Mouse (Mus musculus): ENCODE measurements around the gene Samhd1. TPM values are rescaled to one million over a fixed set of nuclear protein-coding genes. Genes with fewer than 3 reads are reported as not detected.

Gene Samhd1
- polyA plus RNA-seq, 1 experiment from 2014 or later, result 29.4 TPM

GRCm38 (mm10) chr2:157116964-157117363 is 18.1 kb downstream of the Samhd1 start:
- Histone ChIP-seq H3K9me3 (no peaks in the 10 kb centered on the region), H3K4me1 (no peaks in the 10 kb centered on the region), H3K36me3 (replicated peaks) (peaks cover 75% of the 10 kb centered on the region), H3K27me3 (ENCODE audit: poor library complexity, severe bottlenecking) (no peaks in the 10 kb centered on the region), H3K27ac (no peak overlapping the region), H3K4me3 (no peak overlapping the region)
- DNase-seq (ENCODE audit: extremely low spot score, low spot score), result no peak
- 30% methylated on average over 3 of the region's 3 CpGs for WGBS

DNA sequence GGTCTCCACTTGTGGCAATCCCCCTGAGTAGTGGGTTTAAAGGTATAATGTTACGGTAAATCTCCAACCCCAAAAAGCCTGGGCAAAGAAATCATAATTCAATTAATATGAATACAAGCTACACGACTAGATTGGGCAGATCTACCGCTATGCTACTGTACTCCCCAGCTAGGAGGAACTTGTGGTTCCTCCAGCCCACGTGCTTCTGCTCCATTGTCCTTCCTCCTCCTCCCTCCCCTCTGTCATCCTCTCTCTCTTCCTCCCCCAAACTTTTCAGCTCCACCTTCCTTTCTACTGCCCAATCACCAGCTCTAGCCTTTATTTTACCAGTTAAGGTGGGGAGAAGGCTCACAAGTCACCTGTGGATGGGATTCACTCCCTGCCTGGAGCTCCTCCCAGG is 26.8 kb downstream of the Samhd1 start:
- no peaks in the 10 kb centered on the region for H3K9me3 ChIP-seq
- H3K36me3 ChIP-seq (replicated peaks), result peaks cover 90% of the 10 kb centered on the region
- no peaks in the 10 kb centered on the region for H3K4me1 ChIP-seq
- WGBS, result 89% methylated on average over 4 of the region's 4 CpGs
- H3K27me3 ChIP-seq (ENCODE audit: poor library complexity, severe bottlenecking), result no peaks in the 10 kb centered on the region
- H3K27ac ChIP-seq, result no peak overlapping the region
- DNase-seq (ENCODE audit: extremely low spot score, low spot score), result no peak
- H3K4me3 ChIP-seq, result no peak overlapping the region

GRCm38 (mm10) chr2:157104454-157104853 is 30.6 kb downstream of the Samhd1 start:
- 92% methylated on average over 8 of the region's 8 CpGs for WGBS
- no peak overlapping the region for H3K4me3 ChIP-seq
- no peaks in the 10 kb centered on the region for H3K27me3 ChIP-seq (ENCODE audit: poor library complexity, severe bottlenecking)
- H3K36me3 ChIP-seq (replicated peaks), result peaks cover 91% of the 10 kb centered on the region
- H3K27ac ChIP-seq, result no peak overlapping the region
- H3K9me3 ChIP-seq, result no peaks in the 10 kb centered on the region
- H3K4me1 ChIP-seq, result no peaks in the 10 kb centered on the region
- no peak for DNase-seq (ENCODE audit: extremely low spot score, low spot score)

DNA sequence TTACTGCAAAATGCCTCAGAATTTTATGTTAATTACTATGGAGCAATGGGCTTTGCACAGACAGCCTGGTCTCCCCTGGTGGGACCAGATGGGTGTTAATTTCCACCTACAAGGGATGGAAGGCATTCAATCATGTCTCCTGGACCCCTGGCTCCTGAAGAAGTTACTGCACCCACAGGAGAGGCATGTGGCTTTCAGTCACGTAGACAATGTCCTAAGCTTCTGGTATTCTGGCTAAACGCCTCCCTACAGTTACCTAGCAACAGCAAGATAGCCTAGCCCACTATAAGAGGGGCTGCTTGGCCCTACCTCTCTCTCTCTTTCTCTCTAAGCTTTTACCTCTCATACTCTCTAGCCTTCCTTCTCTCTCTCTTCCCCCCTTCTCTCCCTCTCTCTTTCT is 32.8 kb downstream of the Samhd1 start:
- no peak overlapping the region for H3K27ac ChIP-seq
- no peaks in the 10 kb centered on the region for H3K4me1 ChIP-seq
- no peak overlapping the region for H3K4me3 ChIP-seq
- WGBS, result 79% methylated on average over 2 of the region's 2 CpGs
- H3K9me3 ChIP-seq, result no peaks in the 10 kb centered on the region
- DNase-seq (ENCODE audit: extremely low spot score, low spot score), result no peak
- peaks cover 90% of the 10 kb centered on the region for H3K36me3 ChIP-seq (replicated peaks)
- no peaks in the 10 kb centered on the region for H3K27me3 ChIP-seq (ENCODE audit: poor library complexity, severe bottlenecking)

DNA sequence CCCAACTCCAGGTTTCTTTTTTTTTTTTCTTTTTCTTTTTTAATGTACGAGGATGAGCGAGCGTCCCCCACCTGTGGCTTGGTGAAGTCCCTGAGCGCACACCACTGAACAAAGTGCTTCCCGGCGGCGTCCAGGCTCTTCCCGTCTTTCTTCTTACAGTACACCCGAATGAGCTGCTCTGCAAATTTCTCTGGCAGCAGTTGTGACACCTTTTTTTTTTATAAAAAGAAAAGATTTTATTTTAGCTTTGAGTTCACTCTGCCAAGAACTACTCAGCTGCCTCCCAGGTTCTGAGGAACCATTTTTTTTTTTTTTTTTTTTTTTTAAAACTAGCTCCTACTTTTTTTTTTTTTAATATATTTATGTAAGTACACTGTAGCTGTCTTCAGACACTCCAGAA is 33.4 kb downstream of the Samhd1 start:
- 94% methylated on average over 9 of the region's 9 CpGs for WGBS
- no peak overlapping the region for H3K27ac ChIP-seq
- H3K27me3 ChIP-seq (ENCODE audit: poor library complexity, severe bottlenecking), result no peaks in the 10 kb centered on the region
- peaks cover 91% of the 10 kb centered on the region for H3K36me3 ChIP-seq (replicated peaks)
- no peak overlapping the region for H3K4me3 ChIP-seq
- H3K4me1 ChIP-seq, result no peaks in the 10 kb centered on the region
- H3K9me3 ChIP-seq, result no peaks in the 10 kb centered on the region
- no peak for DNase-seq (ENCODE audit: extremely low spot score, low spot score)

GRCm38 (mm10) chr2:157100319-157100605 is 34.8 kb downstream of the Samhd1 start:
- Histone ChIP-seq H3K4me3 (no peak overlapping the region), H3K27ac (no peak overlapping the region), H3K9me3 (no peaks in the 10 kb centered on the region), H3K4me1 (no peaks in the 10 kb centered on the region), H3K27me3 (ENCODE audit: poor library complexity, severe bottlenecking) (no peaks in the 10 kb centered on the region), H3K36me3 (replicated peaks) (peaks cover 83% of the 10 kb centered on the region)
- WGBS, result 93% methylated on average over 12 of the region's 12 CpGs
- no peak for DNase-seq (ENCODE audit: extremely low spot score, low spot score)

- DNase-seq (ENCODE audit: extremely low spot score, low spot score), result no peak
- whole genome bisulfite sequencing, result 86% methylated on average over 12 of the region's 12 CpGs
- Histone ChIP-seq H3K27ac (no peak overlapping the region), H3K4me1 (no peaks in the 10 kb centered on the region), H3K36me3 (replicated peaks) (peaks cover 77% of the 10 kb centered on the region), H3K9me3 (no peaks in the 10 kb centered on the region), H3K4me3 (no peak overlapping the region), H3K27me3 (ENCODE audit: poor library complexity, severe bottlenecking) (no peaks in the 10 kb centered on the region)
These were observed 35.3 kb downstream of the Samhd1 start for GRCm38 (mm10) chr2:157099532-157100318.

GRCm38 (mm10) chr2:157095005-157095755 is 39.9 kb downstream of the Samhd1 start:
- Histone ChIP-seq H3K27me3 (ENCODE audit: poor library complexity, severe bottlenecking) (no peaks in the 10 kb centered on the region), H3K4me1 (no peaks in the 10 kb centered on the region; the same call in 1 of the 2 replicates), H3K9me3 (no peaks in the 10 kb centered on the region), H3K4me3 (no peak overlapping the region), H3K36me3 (replicated peaks) (peaks cover 37% of the 10 kb centered on the region), H3K27ac (no peak overlapping the region)
- peak; percentile 62 for DNase-seq (ENCODE audit: extremely low spot score, low spot score)
- 70% methylated on average over 9 of the region's 9 CpGs for WGBS

DNA sequence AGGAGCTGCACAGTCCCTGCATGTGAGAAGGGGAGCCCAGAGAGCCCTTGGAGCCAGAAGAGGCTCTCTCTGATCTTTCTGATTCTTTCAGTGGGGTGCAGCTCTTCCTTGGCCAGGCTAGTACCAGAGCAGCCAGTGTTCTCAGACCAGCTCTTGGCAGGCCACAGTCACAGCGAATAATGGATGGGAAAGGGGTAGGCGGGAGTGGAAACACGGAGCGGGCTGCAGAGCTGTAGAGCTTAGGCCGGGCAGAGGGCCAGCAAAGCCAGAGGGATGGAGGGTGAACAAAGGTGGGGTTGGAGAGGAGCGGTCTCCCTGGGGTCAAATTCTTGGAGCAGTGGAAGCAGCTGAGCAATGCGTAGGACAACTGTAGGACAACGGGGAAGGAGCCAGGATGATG is 43.0 kb downstream of the Samhd1 start:
- Histone ChIP-seq H3K4me3 (no peak overlapping the region), H3K4me1 (peaks cover 7% of the 10 kb centered on the region; the same call in 1 of the 2 replicates), H3K27me3 (ENCODE audit: poor library complexity, severe bottlenecking) (no peaks in the 10 kb centered on the region), H3K27ac (no peak overlapping the region), H3K36me3 (replicated peaks) (peaks cover 8% of the 10 kb centered on the region; the same call in 1 of the 2 replicates), H3K9me3 (no peaks in the 10 kb centered on the region)
- WGBS, result 69% methylated on average over 8 of the region's 8 CpGs
- no peak for DNase-seq (ENCODE audit: extremely low spot score, low spot score)

- no peak overlapping the region for H3K4me3 ChIP-seq
- 83% methylated on average over 14 of the region's 14 CpGs for WGBS
- DNase-seq (ENCODE audit: extremely low spot score, low spot score), result no peak
- H3K36me3 ChIP-seq (replicated peaks), result no peaks in the 10 kb centered on the region
- no peaks in the 10 kb centered on the region for H3K9me3 ChIP-seq
- H3K27me3 ChIP-seq (ENCODE audit: poor library complexity, severe bottlenecking), result no peaks in the 10 kb centered on the region; the same call in 1 of the 2 replicates
- 0 out of 2 replicates have a peak overlapping the region, but pooled peaks have one; percentile 25 for H3K27ac ChIP-seq
- H3K4me1 ChIP-seq, result peaks cover 19% of the 10 kb centered on the region
These were observed 47.3 kb downstream of the Samhd1 start for GRCm38 (mm10) chr2:157087536-157088317.

GRCm38 (mm10) chr2:157086796-157087195 is 48.3 kb downstream of the Samhd1 start, which contains the start of gene Tldc2:
TSS of gene Tldc2 (plus strand) at chr2:157087055.
- H3K36me3 ChIP-seq (replicated peaks), result no peaks in the 10 kb centered on the region
- peaks cover 6% of the 10 kb centered on the region; the same call in 1 of the 2 replicates for H3K27me3 ChIP-seq (ENCODE audit: poor library complexity, severe bottlenecking)
- no peaks in the 10 kb centered on the region for H3K9me3 ChIP-seq
- peak within 1 kb of the TSS; percentile 20; the same call in 1 of the 2 replicates for H3K27ac ChIP-seq
- peaks cover 25% of the 10 kb centered on the region for H3K4me1 ChIP-seq
- H3K4me3 ChIP-seq, result no peak within 1 kb of the TSS
- 85% methylated on average over 8 of the region's 8 CpGs for WGBS
- no peak for DNase-seq (ENCODE audit: extremely low spot score, low spot score)

- no peak for DNase-seq (ENCODE audit: extremely low spot score, low spot score)
- no peaks in the 10 kb centered on the region for H3K9me3 ChIP-seq
- no peak overlapping the region for H3K27ac ChIP-seq
- 92% methylated on average over 7 of the region's 7 CpGs for WGBS
- peaks cover 24% of the 10 kb centered on the region for H3K27me3 ChIP-seq (ENCODE audit: poor library complexity, severe bottlenecking)
- no peaks in the 10 kb centered on the region for H3K36me3 ChIP-seq (replicated peaks)
- no peak overlapping the region for H3K4me3 ChIP-seq
- peaks cover 28% of the 10 kb centered on the region for H3K4me1 ChIP-seq
These were observed 50.1 kb downstream of the Samhd1 start for GRCm38 (mm10) chr2:157084831-157085585.
